Mouse (Mus musculus): ENCODE measurements around the gene Galnt4.

DNA sequence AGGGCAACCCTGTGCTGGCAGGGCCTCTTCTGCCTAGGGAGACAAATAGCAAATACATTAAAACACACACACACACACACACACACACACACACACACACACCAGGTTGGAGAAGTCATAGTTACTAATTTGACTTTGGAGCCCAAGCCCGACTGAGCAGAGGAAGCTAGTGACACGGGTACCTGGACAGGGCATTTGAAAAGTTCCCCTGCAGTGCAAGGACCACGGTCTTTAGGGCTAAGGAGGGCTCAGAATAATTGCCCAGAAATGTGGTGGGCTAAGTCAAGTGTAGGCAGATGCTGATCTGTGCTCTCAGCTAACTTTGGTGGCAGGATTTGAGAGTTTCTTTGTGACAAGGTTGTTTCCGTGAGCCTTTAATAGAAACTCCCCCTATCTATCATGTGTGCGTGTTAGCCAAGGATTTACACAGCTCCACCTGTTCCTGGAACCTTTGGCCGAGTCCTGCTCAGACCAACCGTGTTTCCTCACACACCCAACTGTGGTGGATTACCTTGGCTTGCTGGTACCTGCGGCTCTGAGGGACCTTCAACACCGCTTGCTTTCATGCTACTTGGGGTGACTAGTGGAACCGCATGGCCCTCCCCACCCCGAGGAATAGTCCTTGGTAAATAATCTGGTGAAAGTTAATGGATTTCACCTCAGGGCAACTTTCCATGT lies 24.8 kb downstream of the Galnt4 start:
- TF ChIP-seq GATA1 (IDR thresholded peaks at IDR 0.05; ENCODE audit: low read length) (no peak), TAL1 (IDR thresholded peaks at IDR 0.05; ENCODE audit: low read length) (no peak)
